Mouse (Mus musculus): ENCODE measurements around the gene Ebf1.

GRCm38 (mm10) chr11:45002681-45003286 is 385.7 kb downstream of the Ebf1 start:
- TF ChIP-seq POLR2A (IDR thresholded peaks at IDR 0.05; ENCODE audit: control insufficient read depth in 1 of 2, insufficient read depth in 1 of 2, low read depth in 1 of 2, low read length in 2 of 2, poor library complexity in 1 of 2) = no peak
- TF ChIP-seq CTCF (IDR thresholded peaks at IDR 0.05 in 2 of 3, conservative IDR thresholded peaks at IDR 0.05 in 1 of 3; ENCODE audit: control insufficient read depth in 1 of 3, insufficient read depth in 1 of 3, low read depth in 2 of 3, low read length in 3 of 3, poor library complexity in 1 of 3, severe bottlenecking in 1 of 3) = no peak
- TF ChIP-seq USF2 (IDR thresholded peaks at IDR 0.05; ENCODE audit: borderline replicate concordance in 1 of 2, insufficient read depth in 1 of 2, low read depth in 1 of 2, low read length in 2 of 2) = no peak
- TF ChIP-seq NELFE (IDR thresholded peaks at IDR 0.05; ENCODE audit: low read depth, low read length) = no peak
- no peak for TF ChIP-seq MAX (IDR thresholded peaks at IDR 0.05; ENCODE audit: low read length)
- no peak for TF ChIP-seq MYC (IDR thresholded peaks at IDR 0.05; ENCODE audit: low read depth, low read length)
- no peak for TF ChIP-seq SMC3 (IDR thresholded peaks at IDR 0.05; ENCODE audit: low read depth, low read length)
- no peak for TF ChIP-seq EP300 (IDR thresholded peaks at IDR 0.05; ENCODE audit: low read depth in 1 of 2, low read length in 2 of 2)
- TF ChIP-seq GATA1 (IDR thresholded peaks at IDR 0.05; ENCODE audit: low read depth, low read length) = no peak

Measured in MEL (cell line).